Mouse (Mus musculus) testis, adult 2 months (tissue): ENCODE results near the gene Cdkn1b.

Experiments
- CTCF ChIP-seq: fragments of 200-500 bp; IDR thresholded peaks from 2 replicates; pipeline ENCODE4 v1.5.1; 2012; ENCODE audit warnings: low read depth, mild to moderate bottlenecking, inconsistent platforms, low read length, moderate library complexity; ENCODE audit not compliant: control insufficient read depth, insufficient read depth, insufficient replicate concordance
- POLR2A ChIP-seq: fragments of 200-500 bp; IDR thresholded peaks from 2 replicates; pipeline ENCODE4 v1.6.1; 2012; ENCODE audit warnings: low read depth, mild to moderate bottlenecking, inconsistent platforms, low read length, moderate library complexity; ENCODE audit not compliant: control insufficient read depth

DNA sequence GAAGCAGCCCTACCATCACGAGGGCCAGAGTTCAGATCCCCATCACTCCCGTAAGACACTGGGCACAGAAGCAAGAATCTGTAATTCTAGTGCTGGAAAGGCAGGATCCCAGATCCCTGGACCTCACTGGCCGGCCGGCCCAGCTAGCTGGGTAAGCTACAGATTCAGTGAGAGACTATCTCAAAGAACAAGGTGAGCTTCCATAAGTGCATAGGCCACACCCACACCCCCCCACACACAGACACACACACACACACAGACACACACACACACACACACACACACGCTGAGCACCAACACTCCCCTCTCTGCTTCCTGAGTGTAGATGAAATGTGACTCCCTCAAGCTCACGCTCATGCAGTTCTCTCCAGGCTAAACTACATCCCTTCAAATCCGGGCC lies 29.8 kb upstream of the Cdkn1b start:
- TF ChIP-seq POLR2A (no peak), CTCF (no peak)
